Mouse (Mus musculus) MEL (cell line): Measurements from ENCODE around the gene Msgn1.

Experiments used
- CTCF ChIP-seq, 3 experiments: IDR thresholded peaks in 2 of 3; conservative IDR thresholded peaks in 1 of 3; 2 replicates each; pipeline ENCODE4 v1.5.1; 2011 to 2012; ENCODE audit warnings: low read length in 3 of 3, low read depth in 2 of 3, mild to moderate bottlenecking in 2 of 3, improper control_type of control experiment in 1 of 3, inconsistent platforms in 1 of 3, mixed read lengths in 1 of 3, moderate library complexity in 1 of 3; ENCODE audit not compliant: control insufficient read depth in 1 of 3, insufficient read depth in 1 of 3, poor library complexity in 1 of 3, severe bottlenecking in 1 of 3
- KAT2A ChIP-seq: conservative IDR thresholded peaks from 2 replicates; pipeline ENCODE4 v1.6.1; 2012; ENCODE audit warnings: low read depth, low read length, improper control_type of control experiment, inconsistent platforms
- MAX ChIP-seq: IDR thresholded peaks from 2 replicates; pipeline ENCODE4 v1.6.1; 2011; ENCODE audit warnings: low read length, improper control_type of control experiment
- POLR2A ChIP-seq, 2 experiments: IDR thresholded peaks; 2 replicates each; pipeline ENCODE4 v1.6.1; 2011 to 2012; ENCODE audit warnings: low read length in 2 of 2, mild to moderate bottlenecking in 2 of 2, control low read depth in 1 of 2, improper control_type of control experiment in 1 of 2, low read depth in 1 of 2, moderate library complexity in 1 of 2; ENCODE audit not compliant: control insufficient read depth in 1 of 2, insufficient read depth in 1 of 2, poor library complexity in 1 of 2
- POLR2AphosphoS5 ChIP-seq: IDR thresholded peaks from 2 replicates; pipeline ENCODE4 v1.6.1; 2012; ENCODE audit warnings: low read depth, borderline replicate concordance, mild to moderate bottlenecking, inconsistent platforms, low read length, moderate library complexity, mixed read lengths
- RCOR1 ChIP-seq: IDR thresholded peaks from 2 replicates; pipeline ENCODE4 v1.6.1; 2012; ENCODE audit warnings: low read depth, mild to moderate bottlenecking, inconsistent platforms, low read length, improper control_type of control experiment
- ZC3H11A ChIP-seq: IDR thresholded peaks from 2 replicates; pipeline ENCODE4 v1.6.1; 2012; ENCODE audit warnings: low read depth, mild to moderate bottlenecking, inconsistent platforms, low read length, improper control_type of control experiment
- ZNF384 ChIP-seq: IDR thresholded peaks from 2 replicates; pipeline ENCODE4 v1.6.1; 2012; ENCODE audit warnings: low read depth, mild to moderate bottlenecking, inconsistent platforms, low read length, improper control_type of control experiment

DNA sequence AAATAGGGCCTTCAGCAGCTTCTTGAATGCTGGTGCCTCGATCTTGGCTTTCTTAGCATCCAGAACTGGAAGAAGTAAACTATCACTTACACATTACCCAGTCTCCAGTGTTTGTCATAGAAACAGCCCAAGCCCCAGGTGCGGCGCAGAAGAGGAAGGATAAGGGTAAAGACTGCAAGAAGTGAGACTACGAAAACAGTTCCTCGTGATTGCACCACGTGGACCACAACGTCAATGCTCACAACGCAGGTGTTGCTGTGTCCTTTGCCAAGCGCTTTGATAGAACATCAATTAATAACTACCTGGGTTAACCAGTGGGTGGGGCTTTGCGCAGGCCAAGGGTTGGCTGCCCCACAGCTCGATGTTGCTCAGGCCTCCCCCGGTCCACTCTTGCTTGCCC lies 8.1 kb downstream of the Msgn1 start:
- TF ChIP-seq POLR2A (IDR thresholded peaks at IDR 0.05; ENCODE audit: control insufficient read depth in 1 of 2, insufficient read depth in 1 of 2, low read depth in 1 of 2, low read length in 2 of 2, poor library complexity in 1 of 2) (no peak), POLR2AphosphoS5 (no peak), ZC3H11A (no peak), MAX (no peak), RCOR1 (no peak), CTCF (IDR thresholded peaks at IDR 0.05 in 2 of 3, conservative IDR thresholded peaks at IDR 0.05 in 1 of 3; ENCODE audit: control insufficient read depth in 1 of 3, insufficient read depth in 1 of 3, low read depth in 2 of 3, low read length in 3 of 3, poor library complexity in 1 of 3, severe bottlenecking in 1 of 3) (no peak), KAT2A (no peak), ZNF384 (no peak)
